Comparison of ENCODE assay signal across 9 mouse cellular contexts in the genomic region with DNA sequence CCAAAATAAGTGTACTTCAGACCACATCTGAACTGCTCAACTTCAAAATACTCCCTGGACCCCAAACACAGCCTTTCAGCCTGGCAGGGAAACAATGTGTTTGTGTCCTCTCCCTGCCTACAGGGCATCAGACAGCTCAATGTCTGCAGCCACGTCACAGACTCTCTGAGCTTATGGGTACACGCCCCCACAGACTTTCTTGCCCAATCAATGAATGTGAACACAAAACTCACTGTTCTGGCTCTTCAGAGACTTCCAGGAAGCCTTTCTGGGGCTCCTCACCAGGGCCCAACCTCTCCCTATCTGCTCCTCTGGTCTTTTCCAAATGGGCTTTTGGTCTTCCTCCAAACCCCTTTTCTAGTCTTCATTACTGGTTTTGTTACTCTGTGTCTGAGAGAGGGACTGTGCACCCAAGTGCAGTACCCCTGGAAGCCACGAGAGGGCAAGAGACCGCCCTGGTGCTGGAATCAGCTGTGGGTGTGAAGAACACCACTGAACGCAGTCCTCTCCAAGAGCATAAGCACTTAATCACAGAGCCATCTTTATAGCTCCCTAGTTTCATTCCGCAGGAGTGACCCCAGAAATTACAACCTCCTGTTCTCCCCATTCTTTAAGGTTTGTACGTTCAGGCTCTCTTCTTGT. TPM values are rescaled to one million over a fixed set of nuclear protein-coding genes. Genes with fewer than 3 reads are reported as not detected.
DNase-seq lines count a peak whose midpoint lies in the region; ATAC-seq and TF ChIP-seq lines count a peak whose summit lies in the region.
"Had no signal": no experiment of that assay in that cellular context is flagged by ENCODE, and none has a peak within 500 bp of the region (broad histone marks: within the 10 kb centered on the region; RNA-seq: fewer than 3 reads in every experiment).

No protein-coding gene starts in this region.

- intact Hi-C loops in left cerebral cortex, postnatal 36 days (cut with DNase I), result no loop called here

- TF ChIP-seq CTCF in kidney, postnatal 0 days (IDR thresholded peaks at IDR 0.05; ENCODE audit: low read depth), result peak; percentile 79
- TF ChIP-seq CTCF in G1E (IDR thresholded peaks at IDR 0.05; ENCODE audit: low read depth, low read length), result peak; percentile 97

- 66% methylated on average over 7 of the region's 7 CpGs for WGBS in kidney, postnatal 0 days
- WGBS in kidney, embryonic 15.5 days, result 73% methylated on average over 7 of the region's 7 CpGs
- WGBS in intestine, embryonic 15.5 days, result 66% methylated on average over 7 of the region's 7 CpGs

- ATAC-seq in kidney, postnatal 0 days (replicated peaks; ENCODE audit: low FRiP score, low read depth), result no peak; the same call in 1 of the 2 replicates
- no peak for ATAC-seq in kidney, embryonic 15.5 days (replicated peaks; ENCODE audit: low FRiP score)
- peak; percentile 45 for ATAC-seq in G1E (ENCODE audit: extremely low read depth, insufficient number of reproducible peaks, low FRiP score, poor library complexity, severe bottlenecking)
- peak; percentile 55; the same call in 1 of the 2 replicates for ATAC-seq in intestine, embryonic 15.5 days

- H3K4me1 ChIP-seq in kidney, postnatal 0 days (replicated peaks; ENCODE audit: insufficient read depth, low read length), result no peaks in the 10 kb centered on the region
- no peaks in the 10 kb centered on the region for H3K4me1 ChIP-seq in kidney, embryonic 15.5 days
- H3K4me1 ChIP-seq in G1E (ENCODE audit: insufficient read depth, low read depth, low read length), result peaks cover 9% of the 10 kb centered on the region; the same call in 1 of the 2 replicates
- no peaks in the 10 kb centered on the region for H3K4me1 ChIP-seq in intestine, embryonic 15.5 days (replicated peaks)
- H3K4me1 ChIP-seq: neural tube, embryonic 13.5 days had no signal

- peak; percentile 71 for DNase-seq in kidney, postnatal 0 days (ENCODE audit: low spot score)
- DNase-seq in G1E (ENCODE audit: low spot score), result no peak
- DNase-seq in c-Kit-positive CD71-positive TER-119-negative erythroid progenitor cells, embryonic 14.5 days (ENCODE audit: low read depth), result peak; percentile 61
- peak; percentile 68 to 81 for DNase-seq in lung, postnatal 4 days
- peak; percentile 84 for DNase-seq in thymus, postnatal 14 days
- no peak for DNase-seq in left cerebral cortex, postnatal 36 days (ENCODE audit: low spot score in 2 of 2)

- H3K4me3 ChIP-seq in kidney, postnatal 0 days (replicated peaks; ENCODE audit: low read depth, low read length), result no peak overlapping the region
- H3K4me3 ChIP-seq in kidney, embryonic 15.5 days (replicated peaks), result no peak overlapping the region
- no peak overlapping the region for H3K4me3 ChIP-seq in G1E (ENCODE audit: low read depth, low read length)
- H3K4me3 ChIP-seq in intestine, embryonic 15.5 days (replicated peaks), result no peak overlapping the region
- H3K4me3 ChIP-seq: neural tube, embryonic 13.5 days had no signal

- no peak overlapping the region for H3K4me2 ChIP-seq in kidney, postnatal 0 days (ENCODE audit: low read length)
- no peak overlapping the region for H3K4me2 ChIP-seq in kidney, embryonic 15.5 days
- no peak overlapping the region for H3K4me2 ChIP-seq in intestine, embryonic 15.5 days (replicated peaks)
- H3K4me2 ChIP-seq: neural tube, embryonic 13.5 days had no signal

- H3K27ac ChIP-seq in kidney, postnatal 0 days, result peak overlapping the region; percentile 5; the same call in 1 of the 2 replicates
- H3K27ac ChIP-seq in kidney, embryonic 15.5 days, result no peak overlapping the region
- H3K27ac ChIP-seq in intestine, embryonic 15.5 days, result no peak overlapping the region
- H3K27ac ChIP-seq: neural tube, embryonic 13.5 days had no signal

- H3K27me3 ChIP-seq in kidney, postnatal 0 days (ENCODE audit: insufficient read depth, low read length), result no peaks in the 10 kb centered on the region
- no peaks in the 10 kb centered on the region for H3K27me3 ChIP-seq in kidney, embryonic 15.5 days
- no peaks in the 10 kb centered on the region for H3K27me3 ChIP-seq in G1E (ENCODE audit: insufficient read depth, low read length)
- no peaks in the 10 kb centered on the region for H3K27me3 ChIP-seq in intestine, embryonic 15.5 days (replicated peaks)
- H3K27me3 ChIP-seq: neural tube, embryonic 13.5 days had no signal

- no peak overlapping the region for H3K9ac ChIP-seq in kidney, postnatal 0 days (ENCODE audit: low read depth, low read length)
- H3K9ac ChIP-seq in kidney, embryonic 15.5 days, result no peak overlapping the region
- H3K9ac ChIP-seq in intestine, embryonic 15.5 days, result no peak overlapping the region
- H3K9ac ChIP-seq: neural tube, embryonic 13.5 days had no signal

- peaks cover 85% of the 10 kb centered on the region for H3K36me3 ChIP-seq in kidney, postnatal 0 days (ENCODE audit: insufficient read depth, low read length)
- H3K36me3 ChIP-seq in kidney, embryonic 15.5 days, result peaks cover 100% of the 10 kb centered on the region
- H3K36me3 ChIP-seq in G1E (replicated peaks), result peaks cover 98% of the 10 kb centered on the region
- H3K36me3 ChIP-seq in intestine, embryonic 15.5 days, result peaks cover 72% of the 10 kb centered on the region

- no peaks in the 10 kb centered on the region for H3K9me3 ChIP-seq in kidney, postnatal 0 days (replicated peaks; ENCODE audit: low read length)
- H3K9me3 ChIP-seq in kidney, embryonic 15.5 days (replicated peaks), result no peaks in the 10 kb centered on the region
- no peaks in the 10 kb centered on the region for H3K9me3 ChIP-seq in G1E (replicated peaks)
- no peaks in the 10 kb centered on the region for H3K9me3 ChIP-seq in intestine, embryonic 15.5 days
- H3K9me3 ChIP-seq: neural tube, embryonic 13.5 days had no signal

RNA-seq across cellular contexts. Expression of gene Prr12, which starts 14.8 kb away (rescaled TPM):
- 5.8 and 6.1 TPM in 2 replicates for polyA plus RNA-seq in kidney, postnatal 0 days (2015; fragmentation: Nextera tagmentation; extraction: Ambion mirVana)
- 10.3 and 11.3 TPM in 2 replicates for polyA plus RNA-seq in kidney, embryonic 15.5 days (2015; fragmentation: Nextera tagmentation; extraction: Ambion mirVana)
- total RNA-seq in G1E (2014; fragmentation: Nextera tagmentation) (36.7 and 42.4 TPM in 2 replicates), G1E (2017) (1.6 and 2.0 TPM in 2 replicates)
- polyA plus RNA-seq in G1E (2012), result 91.6 and 98.4 TPM in 2 replicates
- polyA plus RNA-seq in intestine, embryonic 15.5 days (2015; fragmentation: Nextera tagmentation; extraction: Ambion mirVana), result 7.1 and 8.7 TPM in 2 replicates
- total RNA-seq in left cerebral cortex, postnatal 36 days (2021), result 10 to 100 TPM; 64.9 to 75.3 TPM

RNA-seq across cellular contexts. Expression of gene Rras, which starts 20.1 kb away (rescaled TPM):
- polyA plus RNA-seq in kidney, postnatal 0 days (2015; fragmentation: Nextera tagmentation; extraction: Ambion mirVana), result 47.6 and 53.0 TPM in 2 replicates
- polyA plus RNA-seq in kidney, embryonic 15.5 days (2015; fragmentation: Nextera tagmentation; extraction: Ambion mirVana), result 32.6 and 43.2 TPM in 2 replicates
- total RNA-seq in G1E (2014; fragmentation: Nextera tagmentation), result 16.3 and 22.1 TPM in 2 replicates
- 3.1 and 3.2 TPM in 2 replicates for total RNA-seq in G1E (2017)
- polyA plus RNA-seq in G1E (2012), result 5.6 and 6.9 TPM in 2 replicates
- 57.6 and 61.0 TPM in 2 replicates for polyA plus RNA-seq in intestine, embryonic 15.5 days (2015; fragmentation: Nextera tagmentation; extraction: Ambion mirVana)
- total RNA-seq in left cerebral cortex, postnatal 36 days (2021), result 10 to 100 TPM; 12.9 to 13.9 TPM

RNA-seq across cellular contexts. Expression of gene Scaf1, which starts 21.7 kb away (rescaled TPM):
- 25.6 and 27.3 TPM in 2 replicates for polyA plus RNA-seq in kidney, postnatal 0 days (2015; fragmentation: Nextera tagmentation; extraction: Ambion mirVana)
- polyA plus RNA-seq in kidney, embryonic 15.5 days (2015; fragmentation: Nextera tagmentation; extraction: Ambion mirVana), result 35.5 and 40.1 TPM in 2 replicates
- total RNA-seq in G1E (2014; fragmentation: Nextera tagmentation) (66.0 and 111 TPM in 2 replicates), G1E (2017) (11.3 and 13.5 TPM in 2 replicates)
- polyA plus RNA-seq in G1E (2012), result 203 and 244 TPM in 2 replicates
- 32.0 and 33.6 TPM in 2 replicates for polyA plus RNA-seq in intestine, embryonic 15.5 days (2015; fragmentation: Nextera tagmentation; extraction: Ambion mirVana)
- total RNA-seq in left cerebral cortex, postnatal 36 days (2021), result 100 to 1,000 TPM; 174 to 177 TPM

RNA-seq across cellular contexts. Expression of gene Nosip, which starts 24.4 kb away (rescaled TPM):
- 65.0 and 65.3 TPM in 2 replicates for polyA plus RNA-seq in kidney, postnatal 0 days (2015; fragmentation: Nextera tagmentation; extraction: Ambion mirVana)
- 71.5 and 79.5 TPM in 2 replicates for polyA plus RNA-seq in kidney, embryonic 15.5 days (2015; fragmentation: Nextera tagmentation; extraction: Ambion mirVana)
- total RNA-seq in G1E (2014; fragmentation: Nextera tagmentation), result 43.6 and 49.1 TPM in 2 replicates
- total RNA-seq in G1E (2017), result 38.9 and 49.4 TPM in 2 replicates
- 104 and 110 TPM in 2 replicates for polyA plus RNA-seq in G1E (2012)
- 49.5 and 50.5 TPM in 2 replicates for polyA plus RNA-seq in intestine, embryonic 15.5 days (2015; fragmentation: Nextera tagmentation; extraction: Ambion mirVana)
- total RNA-seq in left cerebral cortex, postnatal 36 days (2021), result 10 to 100 TPM; 59.7 to 63.7 TPM

RNA-seq across cellular contexts. Expression of gene Prrg2, which starts 24.6 kb away (rescaled TPM):
- 44.3 and 45.1 TPM in 2 replicates for polyA plus RNA-seq in kidney, postnatal 0 days (2015; fragmentation: Nextera tagmentation; extraction: Ambion mirVana)
- polyA plus RNA-seq in kidney, embryonic 15.5 days (2015; fragmentation: Nextera tagmentation; extraction: Ambion mirVana), result 33.7 and 36.2 TPM in 2 replicates
- 11.5 and 17.8 TPM in 2 replicates for total RNA-seq in G1E (2014; fragmentation: Nextera tagmentation)
- total RNA-seq in G1E (2017), result 6.8 and 9.5 TPM in 2 replicates
- polyA plus RNA-seq in G1E (2012), result 34.7 and 38.8 TPM in 2 replicates
- polyA plus RNA-seq in intestine, embryonic 15.5 days (2015; fragmentation: Nextera tagmentation; extraction: Ambion mirVana), result 29.2 and 29.5 TPM in 2 replicates
- total RNA-seq in left cerebral cortex, postnatal 36 days (2021), result 1 to 10 TPM; 5.4 to 7.4 TPM

Comparison
In these comparisons a context has a peak if more than half of its experiments do, and no peak if none do; other contexts are left out.
1. ATAC-seq: peak in G1E (single experiment) and intestine, embryonic 15.5 days (single experiment); none in kidney, postnatal 0 days (single experiment) and kidney, embryonic 15.5 days (single experiment).
2. DNase-seq: peak in kidney, postnatal 0 days (single experiment), c-Kit-positive CD71-positive TER-119-negative erythroid progenitor cells, embryonic 14.5 days (single experiment), lung, postnatal 4 days (2 of 2) and thymus, postnatal 14 days (single experiment); none in G1E (single experiment) and left cerebral cortex, postnatal 36 days (0 of 2).